Mouse (Mus musculus) testis, adult 2 months (tissue): Measurements from ENCODE around the gene Kcng4. TPM values are rescaled to one million over a fixed set of nuclear protein-coding genes. Genes with fewer than 3 reads are reported as not detected.

Experiments used
- H3K27ac ChIP-seq: fragments of 200-500 bp; 2 replicates; pipeline ENCODE4 v1.5.1; 2012; ENCODE audit warnings: low read depth, low read length; ENCODE audit not compliant: control insufficient read depth, insufficient read depth
- H3K27me3 ChIP-seq: fragments of 200-500 bp; 2 replicates; pipeline ENCODE4 v1.6.1; 2012; ENCODE audit warnings: mild to moderate bottlenecking, low read length, moderate library complexity; ENCODE audit not compliant: control insufficient read depth, insufficient read depth
- H3K36me3 ChIP-seq: fragments of 200-500 bp; 2 replicates; pipeline ENCODE4 v1.6.1; 2012; ENCODE audit warnings: mild to moderate bottlenecking, low read length; ENCODE audit not compliant: control insufficient read depth, insufficient read depth
- H3K4me1 ChIP-seq: fragments of 200-500 bp; 2 replicates; pipeline ENCODE4 v1.6.1; 2012; ENCODE audit warnings: low read length; ENCODE audit not compliant: control insufficient read depth, insufficient read depth
- H3K4me3 ChIP-seq: fragments of 200-500 bp; 2 replicates; pipeline ENCODE4 v1.5.1; 2012; ENCODE audit warnings: low read depth, mild to moderate bottlenecking, low read length, moderate library complexity, mixed read lengths; ENCODE audit not compliant: control insufficient read depth
- CTCF ChIP-seq: fragments of 200-500 bp; IDR thresholded peaks from 2 replicates; pipeline ENCODE4 v1.5.1; 2012; ENCODE audit warnings: low read depth, mild to moderate bottlenecking, inconsistent platforms, low read length, moderate library complexity; ENCODE audit not compliant: control insufficient read depth, insufficient read depth, insufficient replicate concordance
- POLR2A ChIP-seq: fragments of 200-500 bp; IDR thresholded peaks from 2 replicates; pipeline ENCODE4 v1.6.1; 2012; ENCODE audit warnings: low read depth, mild to moderate bottlenecking, inconsistent platforms, low read length, moderate library complexity; ENCODE audit not compliant: control insufficient read depth
- polyA plus RNA-seq: library from polyadenylated mRNA; depleted of rRNA; stranded (reverse); fragments of >200 nt; gene quantifications from 2 replicates; pipeline ENCODE4 v1.2.3, GENCODE M21; 2012; rRNA removed

Kcng4 gene
- 12.3 and 13.3 TPM in 2 replicates for polyA plus RNA-seq

GRCm38 (mm10) chr8:119635378-119635777, at the start of gene Kcng4:
Gene Kcng4 (minus strand): TSS chr8:119635680.
- H3K4me3 ChIP-seq, result no peak within 1 kb of the TSS
- TF ChIP-seq POLR2A (no peak), CTCF (no peak)
- H3K4me1 ChIP-seq, result peaks cover 14% of the 10 kb centered on the region
- peak within 1 kb of the TSS; percentile 39; the same call in 1 of the 2 replicates for H3K27ac ChIP-seq
- no peaks in the 10 kb centered on the region for H3K36me3 ChIP-seq
- no peaks in the 10 kb centered on the region for H3K27me3 ChIP-seq

- Histone ChIP-seq H3K36me3 (no peaks in the 10 kb centered on the region), H3K27ac (no peak overlapping the region), H3K4me1 (peaks cover 3% of the 10 kb centered on the region; the same call in 1 of the 2 replicates), H3K4me3 (no peak overlapping the region), H3K27me3 (no peaks in the 10 kb centered on the region)
- no peak for TF ChIP-seq POLR2A
- no peak for TF ChIP-seq CTCF
Measured at GRCm38 (mm10) chr8:119679184-119679583, 43.7 kb upstream of the Kcng4 start.

GRCm38 (mm10) chr8:119678138-119678843, 42.8 kb upstream of the Kcng4 start:
- H3K4me1 ChIP-seq, result peaks cover 3% of the 10 kb centered on the region; the same call in 1 of the 2 replicates

GRCm38 (mm10) chr8:119676389-119676788, 40.9 kb upstream of the Kcng4 start:
- Histone ChIP-seq H3K4me3 (no peak overlapping the region), H3K4me1 (peaks cover 3% of the 10 kb centered on the region; the same call in 1 of the 2 replicates), H3K27ac (no peak overlapping the region), H3K36me3 (no peaks in the 10 kb centered on the region), H3K27me3 (no peaks in the 10 kb centered on the region)
- TF ChIP-seq POLR2A (no peak), CTCF (peak; percentile 93)

More at GRCm38 (mm10) chr8:119678138-119678843, 42.8 kb upstream of the Kcng4 start:
- Histone ChIP-seq H3K27ac (no peak overlapping the region), H3K4me3 (peak overlapping the region; percentile 63), H3K36me3 (no peaks in the 10 kb centered on the region), H3K27me3 (no peaks in the 10 kb centered on the region)
- TF ChIP-seq CTCF (peak; percentile 97), POLR2A (no peak)

GRCm38 (mm10) chr8:119675457-119675856, 40.0 kb upstream of the Kcng4 start:
- no peaks in the 10 kb centered on the region for H3K36me3 ChIP-seq
- H3K27ac ChIP-seq, result no peak overlapping the region
- TF ChIP-seq POLR2A, result no peak
- TF ChIP-seq CTCF, result no peak
- no peak overlapping the region for H3K4me3 ChIP-seq
- peaks cover 3% of the 10 kb centered on the region; the same call in 1 of the 2 replicates for H3K4me1 ChIP-seq
- H3K27me3 ChIP-seq, result no peaks in the 10 kb centered on the region

GRCm38 (mm10) chr8:119673976-119674555, 38.6 kb upstream of the Kcng4 start:
- H3K27me3 ChIP-seq, result no peaks in the 10 kb centered on the region
- H3K4me1 ChIP-seq, result peaks cover 3% of the 10 kb centered on the region; the same call in 1 of the 2 replicates
- H3K36me3 ChIP-seq, result no peaks in the 10 kb centered on the region
- no peak overlapping the region for H3K27ac ChIP-seq
- TF ChIP-seq POLR2A (no peak), CTCF (peak; percentile 65; the same call in 1 of the 2 replicates)
- no peak overlapping the region for H3K4me3 ChIP-seq

- H3K27ac ChIP-seq, result no peak overlapping the region; the same call in 1 of the 2 replicates
Measured at GRCm38 (mm10) chr8:119670419-119671091, 35.1 kb upstream of the Kcng4 start.

More at GRCm38 (mm10) chr8:119670419-119671091, 35.1 kb upstream of the Kcng4 start:
- no peaks in the 10 kb centered on the region for H3K36me3 ChIP-seq
- no peaks in the 10 kb centered on the region for H3K27me3 ChIP-seq
- no peaks in the 10 kb centered on the region for H3K4me1 ChIP-seq
- TF ChIP-seq CTCF, result no peak
- TF ChIP-seq POLR2A, result no peak
- no peak overlapping the region for H3K4me3 ChIP-seq
